Mouse (Mus musculus) urinary bladder, adult 2 months (tissue): ENCODE measurements around the gene Slc25a13. TPM values are rescaled to one million over a fixed set of nuclear protein-coding genes. Genes with fewer than 3 reads are reported as not detected.

Experiments
- DNase-seq: peaks from one replicate; pipeline ENCODE4 v3.0.0; 2022; ENCODE audit warnings: low spot score
- polyA plus RNA-seq: library from polyadenylated mRNA; depleted of rRNA; stranded (reverse); fragments of >200 nt; gene quantifications from 2 replicates; pipeline ENCODE4 v1.2.3, GENCODE M21; 2012

Gene Slc25a13
- polyA plus RNA-seq, 1 experiment = 3.4 TPM

GRCm38 (mm10) chr6:6113776-6114175 is 103.2 kb downstream of the Slc25a13 start:
- no peak for DNase-seq

DNA sequence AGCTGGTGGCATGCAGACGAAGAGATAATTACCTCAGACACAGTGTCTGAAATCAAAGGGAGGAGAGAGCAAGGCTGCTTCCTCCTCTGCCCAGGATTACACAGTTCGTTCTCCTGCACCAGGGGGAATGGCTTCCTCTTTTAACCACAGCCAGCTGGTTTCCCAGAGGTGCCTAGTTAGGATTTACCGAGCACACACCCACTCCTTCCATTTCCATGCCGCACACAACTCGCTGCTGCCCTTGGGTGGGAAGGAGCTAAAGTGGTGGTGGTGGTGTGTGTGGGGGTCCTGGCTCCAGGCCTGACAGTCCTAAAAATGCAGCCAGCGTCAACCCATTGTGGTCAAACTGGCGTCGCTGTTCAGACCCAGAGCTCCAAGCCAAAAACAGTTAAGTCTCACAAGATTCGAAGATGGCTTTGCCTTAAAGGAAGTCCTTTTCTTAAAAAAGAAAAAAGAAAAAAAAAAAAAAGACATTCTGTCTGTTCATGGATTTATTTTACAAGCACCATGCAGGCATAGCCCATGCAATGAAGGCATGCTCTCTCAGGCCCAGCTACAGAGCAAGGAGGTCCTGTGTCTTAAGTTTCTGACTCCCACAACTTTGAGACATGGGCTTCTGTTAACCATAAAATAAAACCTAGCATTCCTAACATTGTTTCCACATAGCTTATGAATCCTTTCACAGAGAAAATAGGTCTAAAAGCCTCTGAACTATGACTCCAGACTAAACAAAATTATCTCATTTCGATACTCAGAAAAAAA is 104.0 kb downstream of the Slc25a13 start:
- no peak for DNase-seq

- DNase-seq = no peak
Measured at GRCm38 (mm10) chr6:6107419-6107966, 109.5 kb downstream of the Slc25a13 start.

GRCm38 (mm10) chr6:6105586-6105985 is 111.4 kb downstream of the Slc25a13 start:
- no peak for DNase-seq

DNA sequence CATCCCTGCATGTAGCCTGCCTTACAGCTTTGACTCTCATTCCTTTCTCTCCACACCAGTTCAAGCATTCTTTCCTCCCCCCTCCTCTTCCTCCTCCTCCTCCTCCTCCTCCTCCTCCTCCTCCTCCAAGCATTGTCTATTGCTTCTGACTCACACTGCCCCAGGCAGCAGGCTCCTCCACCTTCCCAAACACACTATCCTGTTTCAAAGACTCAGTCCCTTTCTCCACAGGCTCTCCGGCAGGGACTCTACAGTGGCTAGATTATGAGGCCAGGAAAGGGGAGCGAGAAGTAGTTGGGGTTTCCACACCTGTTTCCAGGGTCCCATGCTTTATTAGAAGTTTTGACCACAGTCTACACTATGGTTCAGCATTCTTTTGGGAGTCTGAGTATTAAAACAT is 113.5 kb downstream of the Slc25a13 start:
- no peak for DNase-seq

- DNase-seq = no peak
Measured at GRCm38 (mm10) chr6:6101605-6102004, 115.4 kb downstream of the Slc25a13 start.

GRCm38 (mm10) chr6:6100892-6101480 is 116.0 kb downstream of the Slc25a13 start:
- no peak for DNase-seq

DNA sequence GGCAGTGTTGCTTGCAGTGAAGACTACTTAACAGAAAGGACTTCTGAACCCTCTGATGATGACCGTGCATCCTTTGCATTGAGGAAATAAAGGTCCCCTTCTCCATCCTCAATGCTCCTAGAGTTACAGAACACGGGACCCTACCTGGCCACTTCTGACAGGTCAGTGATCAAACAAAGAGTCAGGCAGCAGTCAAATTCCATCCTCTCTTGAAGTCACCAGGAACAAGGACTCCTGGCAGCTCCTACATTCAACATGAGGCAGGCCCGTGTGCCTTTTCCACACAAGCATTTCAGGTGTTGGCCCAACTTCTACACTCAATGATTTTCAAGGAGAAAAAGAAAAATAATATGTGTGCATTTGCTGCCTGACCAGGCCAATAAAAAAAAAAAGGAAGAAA is 123.0 kb downstream of the Slc25a13 start:
- no peak for DNase-seq

GRCm38 (mm10) chr6:6093522-6093921 is 123.5 kb downstream of the Slc25a13 start:
- DNase-seq = no peak

- no peak for DNase-seq
Measured at GRCm38 (mm10) chr6:6092497-6092896, 124.5 kb downstream of the Slc25a13 start.

- no peak for DNase-seq
Measured at GRCm38 (mm10) chr6:6091016-6091415, 126.0 kb downstream of the Slc25a13 start.

DNA sequence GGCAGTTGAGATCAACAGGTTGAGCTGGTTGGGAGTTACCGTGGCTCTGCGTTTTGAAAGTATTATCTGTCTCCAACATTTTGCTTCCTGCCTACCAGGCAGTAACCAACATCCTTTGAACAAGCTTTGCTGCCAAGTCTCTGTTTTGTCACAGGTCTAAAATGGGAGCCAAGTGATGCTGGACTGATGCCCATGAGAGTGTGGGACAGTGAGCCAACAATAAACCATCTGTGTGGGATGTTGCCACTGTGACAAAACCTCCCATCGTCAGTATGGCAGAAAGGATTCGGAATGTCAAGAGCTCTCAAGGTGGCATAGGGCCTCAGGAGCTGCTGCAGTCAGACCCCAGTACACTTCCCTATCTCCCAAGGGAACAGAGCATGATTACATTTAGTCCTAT is 128.8 kb downstream of the Slc25a13 start:
- DNase-seq = no peak

- no peak for DNase-seq
Measured at GRCm38 (mm10) chr6:6080484-6080883, 136.5 kb downstream of the Slc25a13 start.

- DNase-seq = no peak
Measured at GRCm38 (mm10) chr6:6077234-6077633, 139.7 kb downstream of the Slc25a13 start.

GRCm38 (mm10) chr6:6075940-6076447 is 141.0 kb downstream of the Slc25a13 start:
- DNase-seq = no peak

GRCm38 (mm10) chr6:6071038-6071437 is 145.9 kb downstream of the Slc25a13 start:
- DNase-seq = no peak

DNA sequence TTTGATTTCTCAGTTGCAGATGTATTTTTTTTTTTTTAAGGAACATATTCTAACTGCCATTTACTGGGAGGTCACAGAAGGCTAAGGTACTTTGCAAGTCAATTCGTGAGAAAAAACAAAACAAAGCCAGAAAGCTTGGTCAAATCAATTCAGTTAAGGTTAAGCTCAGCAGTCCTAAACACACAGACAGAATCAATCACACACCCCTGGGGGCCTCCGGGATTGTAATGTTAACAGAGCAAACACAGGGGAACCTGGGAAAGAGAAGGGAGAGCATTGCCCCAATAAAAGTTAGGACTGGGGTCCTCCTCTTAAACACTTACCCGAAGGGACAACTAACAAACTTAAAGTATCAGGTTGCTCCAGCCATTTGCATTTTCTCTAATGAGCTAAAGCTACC is 147.0 kb downstream of the Slc25a13 start:
- DNase-seq = no peak

- DNase-seq = no peak
Measured at GRCm38 (mm10) chr6:6067201-6067600, 149.8 kb downstream of the Slc25a13 start.

- DNase-seq = no peak
Measured at GRCm38 (mm10) chr6:6058548-6058947, 158.4 kb downstream of the Slc25a13 start.

- DNase-seq = no peak
Measured at GRCm38 (mm10) chr6:6053946-6054345, 163.0 kb downstream of the Slc25a13 start.

- DNase-seq = no peak
Measured at GRCm38 (mm10) chr6:6052696-6053095, 164.3 kb downstream of the Slc25a13 start.

GRCm38 (mm10) chr6:6046729-6047424 is 170.1 kb downstream of the Slc25a13 start:
- no peak for DNase-seq
